Mouse (Mus musculus) olfactory bulb, adult 2 months (tissue): ENCODE measurements around the gene Itga2b.

Experiments used
- CTCF ChIP-seq: fragments of 200-500 bp; IDR thresholded peaks from 2 replicates; pipeline ENCODE4 v1.5.1; 2012; ENCODE audit warnings: low read depth, mild to moderate bottlenecking, low read length, moderate library complexity; ENCODE audit not compliant: insufficient read depth
- POLR2A ChIP-seq: fragments of 200-500 bp; IDR thresholded peaks from 2 replicates; pipeline ENCODE4 v1.6.1; 2012; ENCODE audit warnings: mild to moderate bottlenecking, low read depth, low read length, moderate library complexity; ENCODE audit not compliant: insufficient read depth

DNA sequence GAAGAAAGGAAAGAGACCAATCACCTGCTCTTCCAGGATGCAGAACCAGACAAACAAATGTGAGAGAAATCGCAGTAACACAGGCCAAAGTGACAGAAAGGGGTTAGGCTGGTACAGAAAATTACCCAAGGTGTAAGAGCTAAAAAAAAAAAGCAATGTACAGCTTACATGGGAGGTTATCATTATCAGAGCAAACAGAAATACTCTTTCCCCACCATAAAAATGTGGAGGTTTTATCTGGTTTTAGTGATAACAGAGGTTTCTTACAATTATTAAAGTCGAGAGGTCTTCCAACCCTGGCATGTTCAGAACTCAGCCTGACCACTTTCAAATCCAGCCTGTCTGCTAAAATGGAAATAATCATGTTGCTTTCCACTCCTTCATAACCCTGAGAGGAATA, 18.0 kb upstream of the Itga2b start:
- TF ChIP-seq CTCF = no peak
- TF ChIP-seq POLR2A = no peak
